Mouse (Mus musculus) intestine, embryonic 16.5 days (tissue): Measurements from ENCODE around the gene Nme6. TPM values are rescaled to one million over a fixed set of nuclear protein-coding genes. Genes with fewer than 3 reads are reported as not detected.
"Not testable (repeated sequence)": the region's sequence is repeated elsewhere in the genome, so short reads cannot be mapped to it uniquely, and the experiment has no call there.

Experiments
- ATAC-seq: fragments of 200-750 bp; cut with Nextera tagmentation; 2 replicates; pipeline ENCODE4 v1.8.0; 2017; ENCODE audit warnings: moderate TSS enrichment, moderate library complexity
- H3K27ac ChIP-seq: fragments of 300-500 bp; sonication (generic); 2 replicates; pipeline ENCODE4 v1.5.1; 2014; ENCODE audit warnings: mild to moderate bottlenecking, low read length
- H3K27me3 ChIP-seq: fragments of 300-500 bp; sonication (generic); replicated peaks from 2 replicates; pipeline ENCODE4 v1.6.1; 2014; ENCODE audit warnings: low read length, control low read depth, mixed read lengths; ENCODE audit not compliant: control insufficient read depth, insufficient read depth
- H3K36me3 ChIP-seq: fragments of 300-500 bp; sonication (generic); 2 replicates; pipeline ENCODE4 v1.6.1; 2014; ENCODE audit warnings: low read length, control low read depth; ENCODE audit not compliant: control insufficient read depth, insufficient read depth
- H3K4me1 ChIP-seq: fragments of 300-500 bp; sonication (generic); 2 replicates; pipeline ENCODE4 v1.6.1; 2014; ENCODE audit warnings: low read length, control low read depth, mixed read lengths; ENCODE audit not compliant: control insufficient read depth, insufficient read depth
- H3K4me2 ChIP-seq: fragments of 300-500 bp; sonication (generic); 2 replicates; pipeline ENCODE4 v1.6.1; 2014; ENCODE audit warnings: low read depth, low read length, control low read depth
- H3K4me3 ChIP-seq: fragments of 300-500 bp; sonication (generic); 2 replicates; pipeline ENCODE4 v1.5.1; 2014; ENCODE audit warnings: mild to moderate bottlenecking, low read length
- H3K9ac ChIP-seq: fragments of 300-500 bp; sonication (generic); 2 replicates; pipeline ENCODE4 v1.6.1; 2014; ENCODE audit warnings: low read depth, low read length
- H3K9me3 ChIP-seq: fragments of 300-500 bp; sonication (generic); 2 replicates; pipeline ENCODE4 v1.6.1; 2016; ENCODE audit warnings: low read length, control low read depth; ENCODE audit not compliant: control insufficient read depth
- WGBS: fragments of 180-500 bp; shearing (Covaris S2); extraction: QIAGEN DNeasy Blood & Tissue Kit; methylation state at CpG from one replicate; pipeline ENCODE4 v1.1.7; 2014; 5-methylcytosine and 5-hydroxymethylcytosine counted together
- polyA plus RNA-seq: library from polyadenylated mRNA; unstranded; fragments of >200 nt; fragmentation: Nextera tagmentation; extraction: Ambion mirVana; gene quantifications from 2 replicates; pipeline ENCODE4 v1.2.1, GENCODE M21; 2015

Gene Nme6
- polyA plus RNA-seq, result 97.0 and 98.7 TPM in 2 replicates

DNA sequence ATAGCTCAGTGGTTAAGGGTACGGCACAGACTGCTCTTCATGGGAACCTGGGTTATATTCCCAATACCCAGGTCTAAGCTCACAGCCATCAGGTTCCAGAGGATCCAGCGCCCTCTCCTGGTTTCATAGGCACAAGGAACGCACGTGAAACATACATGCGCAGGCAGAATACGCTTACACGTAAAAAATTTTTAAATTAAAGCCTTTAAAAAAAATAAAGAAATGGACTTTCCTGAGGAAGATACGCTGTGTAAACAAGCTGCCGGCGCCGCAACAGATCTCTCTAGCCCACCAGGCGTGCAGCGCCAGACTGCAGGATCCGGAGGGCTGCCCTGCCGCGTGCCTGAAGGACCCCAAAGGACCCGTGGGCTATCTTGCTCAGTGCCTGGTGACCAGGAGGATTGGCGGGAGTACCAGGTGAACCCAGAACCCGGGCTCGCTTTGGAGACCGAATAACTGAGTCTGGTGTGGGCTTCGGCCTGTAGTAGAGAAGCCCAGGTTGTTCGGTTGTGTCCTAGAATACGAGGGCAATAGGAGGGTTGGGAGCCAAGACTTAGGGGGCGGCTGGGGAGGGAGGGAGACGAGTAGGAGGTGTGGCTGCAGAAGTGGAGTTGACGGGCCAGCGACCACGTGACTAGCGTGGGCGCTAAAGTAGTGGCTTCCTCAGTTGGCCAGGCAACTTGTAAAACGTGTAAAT is at the start of gene Nme6:
TSS of gene Nme6 (plus strand) at position 359 of the 697 bp plus-strand sequence.
- no peaks in the 10 kb centered on the region for H3K27me3 ChIP-seq
- no peaks in the 10 kb centered on the region for H3K36me3 ChIP-seq
- H3K4me3 ChIP-seq, result peak within 1 kb of the TSS; percentile 81
- no peaks in the 10 kb centered on the region for H3K9me3 ChIP-seq
- under 1% methylated on average over 32 of the region's 32 CpGs for WGBS
- peak; percentile 99 for ATAC-seq
- peaks cover 6% of the 10 kb centered on the region; the same call in 1 of the 2 replicates for H3K4me1 ChIP-seq
- H3K4me2 ChIP-seq, result peak within 1 kb of the TSS; percentile 76
- H3K9ac ChIP-seq, result peak within 1 kb of the TSS; percentile 82
- peak within 1 kb of the TSS; percentile 84 for H3K27ac ChIP-seq

DNA sequence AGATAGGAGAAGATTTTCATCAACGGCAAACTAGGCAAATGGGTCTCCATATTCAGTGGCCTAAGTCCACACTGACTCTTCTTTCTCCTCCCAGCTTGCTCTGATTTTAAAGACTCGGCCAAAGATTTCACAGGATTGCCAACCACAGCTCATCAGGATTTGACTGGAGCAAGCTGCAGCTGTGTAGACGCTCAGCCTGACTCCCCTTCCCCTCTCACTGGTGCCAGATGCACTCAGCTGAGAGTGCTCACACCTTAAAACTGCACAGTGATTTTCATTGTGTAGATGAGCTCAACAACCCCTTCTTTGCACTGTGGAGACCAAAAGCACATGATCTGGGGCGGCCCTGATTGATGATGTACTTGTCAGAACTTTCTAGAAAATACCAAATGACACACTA is 42.0 kb upstream of the Nme6 start, which contains the start of gene Fbxw27:
TSS of gene Fbxw27 (minus strand) at position 101 of the 400 bp plus-strand sequence.
- not testable (repeated sequence) for H3K27me3 ChIP-seq, H3K4me1 ChIP-seq, H3K4me2 ChIP-seq, ATAC-seq, H3K4me3 ChIP-seq, H3K9me3 ChIP-seq, H3K27ac ChIP-seq, H3K36me3 ChIP-seq, H3K9ac ChIP-seq
- WGBS, result 78% methylated on average over 4 of the region's 4 CpGs

DNA sequence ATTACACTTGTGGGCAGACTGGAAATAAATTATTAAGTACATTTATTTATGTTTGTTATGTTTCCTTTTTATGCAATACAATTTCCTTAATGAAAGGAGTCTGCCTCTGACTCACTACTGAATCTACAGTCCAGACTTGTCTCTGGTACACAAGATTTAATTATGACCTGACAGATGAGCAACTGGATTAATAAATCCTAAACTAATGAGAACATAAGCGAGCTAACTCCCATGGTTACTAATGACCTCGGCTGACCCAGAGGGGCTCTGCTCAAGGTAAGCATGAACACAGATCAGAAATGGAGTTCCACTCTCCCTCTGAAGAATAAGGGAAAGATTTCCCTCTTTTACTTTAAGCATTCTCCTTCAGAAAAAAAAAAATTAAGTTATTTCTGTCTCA is 37.3 kb upstream of the Nme6 start:
- no peak for ATAC-seq
- WGBS, result 60% methylated on average over 2 of the region's 2 CpGs

DNA sequence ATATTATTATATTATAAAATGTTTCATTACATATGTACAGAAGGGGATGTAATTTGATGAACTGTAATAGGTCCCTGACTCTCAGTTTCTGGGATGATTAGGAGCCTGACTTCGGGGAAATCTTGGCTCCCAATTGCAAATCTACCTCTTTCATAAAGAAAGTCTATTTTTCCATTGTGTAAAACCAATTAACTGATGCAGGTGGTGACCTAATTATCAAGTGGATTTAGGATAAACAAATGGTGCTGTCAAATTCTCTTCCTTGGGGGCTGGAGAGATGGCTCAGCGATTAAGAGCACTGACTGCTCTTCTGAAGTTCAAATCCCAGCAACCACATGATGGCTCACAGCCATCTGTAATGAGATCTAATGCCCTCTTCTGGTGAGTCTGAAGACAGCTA is 36.7 kb upstream of the Nme6 start:
- Histone ChIP-seq H3K4me1 (no peaks in the 10 kb centered on the region), H3K9ac (no peak overlapping the region), H3K4me2 (no peak overlapping the region), H3K4me3 (no peak overlapping the region), H3K9me3 (no peaks in the 10 kb centered on the region), H3K36me3 (no peaks in the 10 kb centered on the region), H3K27me3 (no peaks in the 10 kb centered on the region), H3K27ac (no peak overlapping the region)
- ATAC-seq, result no peak
- WGBS, result 72% methylated on average over 2 of the region's 2 CpGs

More for the DNA sequence above, 37.3 kb upstream of the Nme6 start:
- Histone ChIP-seq H3K4me1 (no peaks in the 10 kb centered on the region), H3K9me3 (no peaks in the 10 kb centered on the region), H3K4me2 (no peak overlapping the region), H3K9ac (no peak overlapping the region), H3K27me3 (no peaks in the 10 kb centered on the region), H3K36me3 (no peaks in the 10 kb centered on the region), H3K27ac (no peak overlapping the region), H3K4me3 (no peak overlapping the region)

DNA sequence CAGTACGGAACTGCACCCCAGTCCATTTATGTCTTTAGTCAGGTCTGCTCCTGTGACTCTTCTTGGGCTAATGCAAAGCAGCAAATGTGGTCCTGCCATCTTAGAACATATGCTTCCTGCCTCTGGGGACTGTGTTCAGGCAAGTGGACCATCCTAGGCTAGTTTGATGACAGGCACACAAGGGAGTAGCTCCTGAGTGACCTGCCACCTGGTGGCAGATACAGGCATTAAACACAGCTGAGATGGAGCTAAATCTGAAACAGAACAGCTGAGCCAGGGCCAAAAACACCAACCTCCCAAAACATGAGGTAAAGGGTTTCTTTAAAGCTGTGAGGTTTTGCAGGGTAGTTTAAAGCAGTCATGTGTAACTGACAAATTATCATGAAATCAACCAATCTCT is 34.5 kb upstream of the Nme6 start:
- H3K4me2 ChIP-seq, result no peak overlapping the region

DNA sequence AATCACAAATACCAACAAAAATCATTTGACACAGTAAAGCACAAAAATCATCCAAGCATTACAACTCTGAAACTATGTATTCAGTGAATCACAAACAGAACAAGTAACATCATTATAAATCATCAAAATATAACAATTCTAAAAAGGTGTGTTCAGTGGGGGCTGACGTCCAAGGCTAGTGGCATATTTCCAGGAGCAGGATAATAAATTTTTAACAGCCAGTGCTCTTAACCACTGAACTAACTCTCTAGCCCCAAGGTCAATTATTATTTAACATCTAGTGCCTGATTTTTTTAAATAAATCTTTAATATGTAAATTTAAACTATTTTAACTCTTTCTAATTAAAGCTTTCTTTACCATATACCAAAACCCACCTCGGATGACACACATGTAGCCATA is 27.0 kb upstream of the Nme6 start:
- not testable (repeated sequence) for H3K9ac ChIP-seq, H3K4me2 ChIP-seq, H3K36me3 ChIP-seq, H3K27me3 ChIP-seq, H3K4me3 ChIP-seq, H3K4me1 ChIP-seq, H3K27ac ChIP-seq, H3K9me3 ChIP-seq, ATAC-seq
- WGBS, result 65% methylated on average over 2 of the region's 2 CpGs

More for the DNA sequence above, 34.5 kb upstream of the Nme6 start:
- Histone ChIP-seq H3K36me3 (no peaks in the 10 kb centered on the region), H3K9ac (no peak overlapping the region), H3K27ac (no peak overlapping the region), H3K9me3 (no peaks in the 10 kb centered on the region), H3K4me1 (no peaks in the 10 kb centered on the region), H3K4me3 (no peak overlapping the region), H3K27me3 (no peaks in the 10 kb centered on the region)
- 87% methylated on average over 1 of the region's 1 CpGs for WGBS
- no peak for ATAC-seq

DNA sequence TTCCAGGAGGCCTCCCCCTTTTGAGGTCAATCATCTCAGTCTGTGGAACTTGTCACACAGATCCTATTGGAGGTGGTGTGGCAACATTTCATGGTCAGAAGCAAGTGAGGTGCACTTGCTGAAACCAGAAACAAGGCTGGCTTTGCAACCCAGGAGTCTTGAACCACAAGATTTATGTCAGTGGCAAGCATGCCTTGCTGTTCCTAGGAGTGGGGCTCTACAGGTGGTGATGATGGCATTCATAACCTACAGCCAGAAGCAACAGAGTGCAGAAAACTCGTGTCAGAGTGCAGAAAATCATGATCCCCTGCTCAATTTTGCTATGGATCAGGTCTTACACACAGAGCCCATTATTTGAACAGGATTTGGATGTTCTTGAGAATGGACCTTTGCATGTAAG is 26.3 kb upstream of the Nme6 start:
- Histone ChIP-seq H3K27ac (no peak overlapping the region), H3K36me3 (no peaks in the 10 kb centered on the region), H3K4me2 (no peak overlapping the region), H3K9ac (no peak overlapping the region), H3K4me3 (no peak overlapping the region), H3K4me1 (no peaks in the 10 kb centered on the region), H3K27me3 (no peaks in the 10 kb centered on the region), H3K9me3 (no peaks in the 10 kb centered on the region)
- WGBS, result 38% methylated on average over 1 of the region's 1 CpGs
- ATAC-seq, result no peak

DNA sequence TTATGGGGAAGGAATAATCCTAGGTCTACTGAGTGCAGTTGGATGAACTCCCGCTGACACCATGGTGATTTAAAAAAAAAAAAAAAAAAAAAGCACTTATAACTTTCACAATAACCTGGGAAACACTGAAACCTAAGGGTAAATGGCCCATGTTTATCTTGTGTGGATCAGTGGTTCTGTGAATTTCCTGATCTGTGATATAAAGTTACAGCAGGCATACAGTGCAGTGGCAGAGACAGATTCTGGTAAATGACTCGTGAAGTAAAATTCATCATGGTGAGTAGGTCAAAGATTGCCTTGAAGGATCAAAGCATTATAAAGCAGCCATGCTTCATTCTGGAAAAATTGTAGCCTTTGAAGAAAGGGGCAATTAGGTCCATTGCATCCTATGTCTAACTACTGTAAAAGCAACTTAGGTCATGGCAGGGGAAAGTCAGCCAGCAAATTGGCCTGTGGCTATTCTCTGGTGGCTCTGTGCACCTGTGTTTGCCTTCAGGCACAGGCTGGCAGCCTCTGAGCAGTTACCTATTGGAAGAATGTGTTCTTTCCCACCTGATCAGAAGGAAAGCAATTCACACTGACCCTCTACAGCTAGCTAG is 25.8 kb upstream of the Nme6 start:
- no peaks in the 10 kb centered on the region for H3K36me3 ChIP-seq
- H3K4me1 ChIP-seq, result no peaks in the 10 kb centered on the region
- WGBS, result 87% methylated on average over 2 of the region's 2 CpGs
- no peak overlapping the region for H3K9ac ChIP-seq
- no peaks in the 10 kb centered on the region for H3K9me3 ChIP-seq
- H3K27ac ChIP-seq, result no peak overlapping the region
- no peak for ATAC-seq
- no peak overlapping the region for H3K4me3 ChIP-seq
- H3K4me2 ChIP-seq, result no peak overlapping the region
- no peaks in the 10 kb centered on the region for H3K27me3 ChIP-seq

DNA sequence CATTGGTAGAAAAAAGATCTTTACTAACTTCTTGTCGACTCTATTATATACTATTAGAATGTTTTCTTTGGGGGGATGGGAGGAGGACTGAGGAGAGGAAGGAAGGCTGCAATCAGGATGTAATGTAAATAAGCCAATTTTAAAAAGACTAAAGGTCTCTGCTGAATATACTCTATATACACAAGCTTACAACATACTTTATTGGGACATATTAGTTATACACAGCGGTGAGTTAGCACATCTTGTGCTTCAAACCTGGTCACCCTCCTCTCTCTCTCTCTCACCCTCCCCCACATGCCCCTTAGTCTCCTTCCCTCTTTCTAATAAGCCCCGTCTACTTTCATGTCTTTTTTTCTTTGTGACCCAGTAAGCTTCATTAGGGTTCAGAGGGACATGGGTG is 24.7 kb upstream of the Nme6 start:
- H3K9me3 ChIP-seq, result no peaks in the 10 kb centered on the region
- H3K4me2 ChIP-seq, result no peak overlapping the region
- no peak overlapping the region for H3K4me3 ChIP-seq
- H3K4me1 ChIP-seq, result no peaks in the 10 kb centered on the region
- no peaks in the 10 kb centered on the region for H3K36me3 ChIP-seq
- no peak overlapping the region for H3K9ac ChIP-seq
- no peaks in the 10 kb centered on the region for H3K27me3 ChIP-seq
- ATAC-seq, result no peak
- no peak overlapping the region for H3K27ac ChIP-seq
- 48% methylated on average over 3 of the region's 3 CpGs for WGBS
